Mouse (Mus musculus) ES-Bruce4 (cell line): ENCODE data around the gene Smap2.

Experiments
- CTCF ChIP-seq: IDR thresholded peaks from one replicate; pipeline ENCODE4 v1.8.1; 2011; ENCODE audit warnings: low read depth, low read length
- POLR2A ChIP-seq: IDR thresholded peaks from one replicate; pipeline ENCODE4 v1.8.1; 2011; ENCODE audit warnings: low read length; ENCODE audit not compliant: insufficient read depth

GRCm38 (mm10) chr4:121039331-121040115, 22.5 kb upstream of the Smap2 start, which contains the start of gene Col9a2:
- TF ChIP-seq CTCF (no peak), POLR2A (no peak)
